Mouse (Mus musculus) embryonic facial prominence, embryonic 15.5 days (tissue): Measurements from ENCODE around the gene Zfp239. TPM values are rescaled to one million over a fixed set of nuclear protein-coding genes. Genes with fewer than 3 reads are reported as not detected.
"Not testable (repeated sequence)": the region's sequence is repeated elsewhere in the genome, so short reads cannot be mapped to it uniquely, and the experiment has no call there.

Source experiments
- ATAC-seq: fragments of 200-750 bp; cut with Nextera tagmentation; 2 replicates; pipeline ENCODE4 v1.8.0; 2017; ENCODE audit warnings: low read depth, moderate TSS enrichment; ENCODE audit not compliant: insufficient number of reproducible peaks, low FRiP score, low TSS enrichment
- H3K27ac ChIP-seq: fragments of 300-500 bp; sonication (generic); replicated peaks from 2 replicates; pipeline ENCODE4 v1.5.1; 2015; ENCODE audit warnings: mild to moderate bottlenecking, inconsistent platforms
- H3K27me3 ChIP-seq: fragments of 300-500 bp; sonication (generic); 2 replicates; pipeline ENCODE4 v1.6.1; 2015; ENCODE audit warnings: inconsistent platforms
- H3K36me3 ChIP-seq: fragments of 300-500 bp; sonication (generic); 2 replicates; pipeline ENCODE4 v1.6.1; 2015; ENCODE audit warnings: mild to moderate bottlenecking, inconsistent platforms
- H3K4me1 ChIP-seq: fragments of 300-500 bp; sonication (generic); 2 replicates; pipeline ENCODE4 v1.6.1; 2015; ENCODE audit warnings: inconsistent platforms
- H3K4me2 ChIP-seq: fragments of 300-500 bp; sonication (generic); replicated peaks from 2 replicates; pipeline ENCODE4 v1.6.1; 2015; ENCODE audit warnings: mild to moderate bottlenecking, inconsistent platforms
- H3K4me3 ChIP-seq: fragments of 300-500 bp; sonication (generic); replicated peaks from 2 replicates; pipeline ENCODE4 v1.5.1; 2015; ENCODE audit warnings: mild to moderate bottlenecking, inconsistent platforms
- H3K9ac ChIP-seq: fragments of 300-500 bp; sonication (generic); 2 replicates; pipeline ENCODE4 v1.6.1; 2015; ENCODE audit warnings: inconsistent platforms
- H3K9me3 ChIP-seq: fragments of 300-500 bp; sonication (generic); replicated peaks from 2 replicates; pipeline ENCODE4 v1.6.1; 2016; ENCODE audit warnings: inconsistent platforms
- WGBS: fragments of 180-500 bp; shearing (Covaris S2); methylation state at CpG from one replicate; pipeline ENCODE4 v1.1.7; 2015; 5-methylcytosine and 5-hydroxymethylcytosine counted together
- polyA plus RNA-seq: library from polyadenylated mRNA; unstranded; fragments of >200 nt; fragmentation: Nextera tagmentation; extraction: Ambion mirVana; gene quantifications from 2 replicates; pipeline ENCODE4 v1.2.1, GENCODE M21; 2015

Gene Zfp239
- 7.6 and 9.8 TPM in 2 replicates for polyA plus RNA-seq

GRCm38 (mm10) chr6:117861848-117862247 is at the start of gene Zfp239:
Gene Zfp239 (plus strand): TSS chr6:117862100.
- Histone ChIP-seq H3K9ac (peak within 1 kb of the TSS; percentile 46), H3K4me3 (peak within 1 kb of the TSS; percentile 77), H3K4me1 (0 out of 2 replicates have a peak, but pooled peaks cover 4% of the 10 kb centered on the region), H3K9me3 (no peaks in the 10 kb centered on the region), H3K27ac (no peak within 1 kb of the TSS), H3K27me3 (no peaks in the 10 kb centered on the region), H3K36me3 (no peaks in the 10 kb centered on the region), H3K4me2 (peak within 1 kb of the TSS; percentile 96)
- WGBS = 60% methylated on average over 6 of the region's 6 CpGs
- no peak for ATAC-seq

- no peaks in the 10 kb centered on the region for H3K36me3 ChIP-seq
- H3K4me2 ChIP-seq = no peak overlapping the region
- peaks cover 6% of the 10 kb centered on the region; the same call in 1 of the 2 replicates for H3K4me1 ChIP-seq
- H3K27me3 ChIP-seq = no peaks in the 10 kb centered on the region
- H3K4me3 ChIP-seq = no peak overlapping the region
- no peak overlapping the region for H3K27ac ChIP-seq
- H3K9me3 ChIP-seq = no peaks in the 10 kb centered on the region
- ATAC-seq = no peak
- no peak overlapping the region for H3K9ac ChIP-seq
Observed at GRCm38 (mm10) chr6:117814681-117815080, 47.2 kb upstream of the Zfp239 start.

GRCm38 (mm10) chr6:117817108-117817541 is 44.8 kb upstream of the Zfp239 start:
- Histone ChIP-seq H3K9me3 (no peaks in the 10 kb centered on the region), H3K27ac (no peak overlapping the region), H3K4me2 (no peak overlapping the region), H3K9ac (no peak overlapping the region), H3K4me1 (no peaks in the 10 kb centered on the region; the same call in 1 of the 2 replicates), H3K27me3 (no peaks in the 10 kb centered on the region), H3K36me3 (no peaks in the 10 kb centered on the region), H3K4me3 (no peak overlapping the region)
- 49% methylated on average over 4 of the region's 5 CpGs for WGBS
- no peak for ATAC-seq

- no peak overlapping the region for H3K9ac ChIP-seq
- no peaks in the 10 kb centered on the region; the same call in 1 of the 2 replicates for H3K4me1 ChIP-seq
- H3K36me3 ChIP-seq = no peaks in the 10 kb centered on the region
- no peak for ATAC-seq
- H3K27ac ChIP-seq = no peak overlapping the region
- H3K9me3 ChIP-seq = no peaks in the 10 kb centered on the region
- no peaks in the 10 kb centered on the region for H3K27me3 ChIP-seq
- no peak overlapping the region for H3K4me3 ChIP-seq
- no peak overlapping the region for H3K4me2 ChIP-seq
- 76% methylated on average over 14 of the region's 14 CpGs for WGBS
Observed at GRCm38 (mm10) chr6:117820327-117820726, 41.6 kb upstream of the Zfp239 start.

- no peak overlapping the region for H3K4me2 ChIP-seq
- WGBS = 11% methylated on average over 4 of the region's 4 CpGs
- no peak overlapping the region for H3K9ac ChIP-seq
- no peak overlapping the region for H3K4me3 ChIP-seq
- peaks cover 16% of the 10 kb centered on the region for H3K27me3 ChIP-seq
- no peak for ATAC-seq
- H3K9me3 ChIP-seq = no peaks in the 10 kb centered on the region
- H3K4me1 ChIP-seq = no peaks in the 10 kb centered on the region; the same call in 1 of the 2 replicates
- H3K27ac ChIP-seq = no peak overlapping the region
- H3K36me3 ChIP-seq = no peaks in the 10 kb centered on the region
Observed at GRCm38 (mm10) chr6:117825369-117825768, 36.5 kb upstream of the Zfp239 start.

- peaks cover 16% of the 10 kb centered on the region for H3K27me3 ChIP-seq
- no peak for ATAC-seq
- no peaks in the 10 kb centered on the region for H3K36me3 ChIP-seq
- no peak overlapping the region for H3K4me3 ChIP-seq
- H3K9me3 ChIP-seq = no peaks in the 10 kb centered on the region
- WGBS = 14% methylated on average over 9 of the region's 9 CpGs
- H3K4me2 ChIP-seq = no peak overlapping the region
- H3K4me1 ChIP-seq = no peaks in the 10 kb centered on the region
- H3K27ac ChIP-seq = no peak overlapping the region
- no peak overlapping the region for H3K9ac ChIP-seq
Observed at GRCm38 (mm10) chr6:117828273-117828672, 33.6 kb upstream of the Zfp239 start.

- WGBS = under 1% methylated on average over 66 of the region's 66 CpGs
- peak within 1 kb of the TSS; percentile 94 for H3K27ac ChIP-seq
- H3K9me3 ChIP-seq = no peaks in the 10 kb centered on the region
- peaks cover 29% of the 10 kb centered on the region for H3K36me3 ChIP-seq
- H3K4me2 ChIP-seq = peak within 1 kb of the TSS; percentile 75
- ATAC-seq = peak; percentile 95
- peak within 1 kb of the TSS; percentile 95 for H3K9ac ChIP-seq
- no peaks in the 10 kb centered on the region for H3K27me3 ChIP-seq
- peaks cover 12% of the 10 kb centered on the region for H3K4me1 ChIP-seq
- H3K4me3 ChIP-seq = peak within 1 kb of the TSS; percentile 88
Observed at GRCm38 (mm10) chr6:117840686-117841510, 21.0 kb upstream of the Zfp239 start, which contains the start of gene Zfp637. Gene Zfp637 (plus strand): TSS chr6:117841180.

- Histone ChIP-seq H3K4me3 (peak overlapping the region; percentile 88), H3K27me3 (no peaks in the 10 kb centered on the region), H3K4me1 (peaks cover 12% of the 10 kb centered on the region), H3K9me3 (no peaks in the 10 kb centered on the region), H3K9ac (peak overlapping the region; percentile 95), H3K4me2 (peak overlapping the region; percentile 75), H3K27ac (peak overlapping the region; percentile 94), H3K36me3 (peaks cover 35% of the 10 kb centered on the region)
- WGBS = 5% methylated on average over 12 of the region's 12 CpGs
- no peak for ATAC-seq
Observed at GRCm38 (mm10) chr6:117841511-117841955, 20.4 kb upstream of the Zfp239 start.

GRCm38 (mm10) chr6:117844597-117844996 is 17.3 kb upstream of the Zfp239 start:
- H3K4me1 ChIP-seq = peaks cover 12% of the 10 kb centered on the region
- no peak overlapping the region for H3K9ac ChIP-seq
- no peaks in the 10 kb centered on the region for H3K9me3 ChIP-seq
- H3K36me3 ChIP-seq = peaks cover 60% of the 10 kb centered on the region
- no peak for ATAC-seq
- no peak overlapping the region for H3K27ac ChIP-seq
- no peak overlapping the region for H3K4me2 ChIP-seq
- WGBS = 93% methylated on average over 9 of the region's 9 CpGs
- H3K4me3 ChIP-seq = no peak overlapping the region
- no peaks in the 10 kb centered on the region for H3K27me3 ChIP-seq

GRCm38 (mm10) chr6:117846671-117847070 is 15.2 kb upstream of the Zfp239 start:
- not testable (repeated sequence) for H3K4me3 ChIP-seq, H3K9me3 ChIP-seq, ATAC-seq, H3K4me1 ChIP-seq, H3K27me3 ChIP-seq, H3K27ac ChIP-seq, H3K4me2 ChIP-seq, H3K9ac ChIP-seq
- H3K36me3 ChIP-seq = peaks cover 60% of the 10 kb centered on the region
- WGBS = 94% methylated on average over 4 of the region's 4 CpGs

GRCm38 (mm10) chr6:117847772-117848171 is 14.1 kb upstream of the Zfp239 start:
- H3K4me3 ChIP-seq = no peak overlapping the region
- no peaks in the 10 kb centered on the region for H3K9me3 ChIP-seq
- H3K9ac ChIP-seq = no peak overlapping the region
- no peaks in the 10 kb centered on the region for H3K27me3 ChIP-seq
- H3K36me3 ChIP-seq = peaks cover 60% of the 10 kb centered on the region
- H3K4me2 ChIP-seq = no peak overlapping the region
- no peak for ATAC-seq
- 100% methylated on average over 2 of the region's 2 CpGs for WGBS
- no peaks in the 10 kb centered on the region for H3K4me1 ChIP-seq
- no peak overlapping the region for H3K27ac ChIP-seq
